Mouse (Mus musculus) embryonic fibroblast, embryonic 13.5 days (primary cell): Measurements from ENCODE around the gene Pip5k1c.

Experiments
- CTCF ChIP-seq: IDR thresholded peaks from 2 replicates; pipeline ENCODE4 v1.5.1; 2011; ENCODE audit warnings: mild to moderate bottlenecking, control low read depth, low read length, moderate library complexity, borderline replicate concordance; ENCODE audit not compliant: insufficient read depth
- POLR2A ChIP-seq: IDR thresholded peaks from 2 replicates; pipeline ENCODE4 v1.6.1; 2011; ENCODE audit warnings: low read depth, mild to moderate bottlenecking, control low read depth, low read length, moderate library complexity

- no peak for TF ChIP-seq CTCF
- TF ChIP-seq POLR2A = no peak
These were observed 5.8 kb downstream of the Pip5k1c start for GRCm38 (mm10) chr10:81298369-81299100.
